Mouse (Mus musculus) cerebellum, postnatal 4 days (tissue): ENCODE measurements around the gene Mettl27.
"Not testable (repeated sequence)": the region's sequence is repeated elsewhere in the genome, so short reads cannot be mapped to it uniquely, and the experiment has no call there.

Experiments
- DNase-seq, 2 experiments: peaks; one replicate each; pipeline ENCODE4 v3.0.0; 2022; ENCODE audit warnings: low spot score in 2 of 2, mixed read lengths in 1 of 2

Mettl27 gene

DNA sequence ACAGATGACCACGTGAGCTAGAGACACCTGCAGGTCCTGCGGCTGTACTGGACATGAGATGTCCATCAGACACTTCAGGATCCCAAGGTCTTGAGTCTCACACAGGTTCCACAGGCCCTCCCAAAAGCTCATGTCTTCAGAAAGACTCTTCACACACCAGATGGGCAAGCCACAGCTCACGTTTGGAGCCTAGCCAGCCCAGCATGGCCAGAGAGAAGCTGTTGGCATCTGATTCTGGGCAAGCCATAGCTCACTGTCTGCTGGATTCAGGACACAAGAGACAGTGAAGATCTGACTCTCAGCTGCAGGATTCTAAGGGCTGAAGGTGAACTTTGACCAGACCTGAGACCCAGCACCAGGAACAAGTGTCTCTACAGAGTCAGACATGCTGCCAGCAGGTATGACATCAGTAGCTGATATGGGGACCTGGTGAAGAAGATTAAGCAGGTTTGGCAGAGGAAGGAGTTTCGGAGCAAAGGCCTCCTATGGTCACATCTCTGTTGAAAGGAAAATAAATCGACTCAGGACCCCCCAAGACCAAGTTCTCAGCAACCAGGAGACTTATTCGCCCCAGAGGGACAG is 12.0 kb upstream of the Mettl27 start:
- peak in 1 of 2 experiments; percentile 62 for DNase-seq

GRCm38 (mm10) chr5:134921106-134921505 is 11.1 kb upstream of the Mettl27 start:
- DNase-seq, result no peak

DNA sequence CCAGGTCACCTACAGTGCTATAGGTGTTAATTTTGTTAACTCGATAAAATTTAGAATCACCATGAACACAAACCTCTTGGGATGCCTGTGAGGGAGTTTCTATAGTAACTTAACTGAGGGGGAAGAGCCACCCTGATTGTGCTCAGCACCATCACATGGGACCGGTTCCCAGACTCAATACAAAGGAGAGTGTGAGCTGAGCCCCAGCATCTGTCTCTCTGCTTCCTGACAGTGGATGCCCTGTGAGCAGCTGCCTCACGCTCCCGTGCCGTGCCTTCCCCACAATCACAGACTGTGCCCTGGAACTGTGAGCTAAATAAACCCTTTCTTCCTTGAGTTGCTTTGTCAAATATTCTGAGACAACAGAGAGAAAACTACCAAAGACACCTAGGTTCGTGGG is 9.0 kb upstream of the Mettl27 start:
- no peak for DNase-seq

GRCm38 (mm10) chr5:134926726-134927125 is 5.4 kb upstream of the Mettl27 start:
- no peak for DNase-seq

DNA sequence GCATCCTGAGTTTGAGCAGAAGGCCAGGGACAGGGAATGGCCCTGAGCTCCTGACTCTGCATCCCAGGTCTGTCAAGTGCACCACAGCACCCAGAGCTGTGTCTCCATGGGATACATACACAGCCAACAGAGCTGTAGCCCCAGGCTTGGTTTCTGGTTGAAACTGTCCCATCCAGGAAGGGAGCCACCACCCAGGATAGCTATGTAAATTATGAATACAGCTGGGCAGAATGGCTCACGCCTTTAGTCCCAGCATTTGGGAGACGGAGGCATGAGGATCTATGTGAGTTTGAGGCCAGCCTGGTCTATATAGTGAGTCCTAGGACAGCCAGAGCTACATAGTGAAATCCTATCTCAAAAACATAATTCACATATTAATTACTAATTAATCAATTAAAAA is 2.2 kb upstream of the Mettl27 start:
- DNase-seq, result no peak

DNA sequence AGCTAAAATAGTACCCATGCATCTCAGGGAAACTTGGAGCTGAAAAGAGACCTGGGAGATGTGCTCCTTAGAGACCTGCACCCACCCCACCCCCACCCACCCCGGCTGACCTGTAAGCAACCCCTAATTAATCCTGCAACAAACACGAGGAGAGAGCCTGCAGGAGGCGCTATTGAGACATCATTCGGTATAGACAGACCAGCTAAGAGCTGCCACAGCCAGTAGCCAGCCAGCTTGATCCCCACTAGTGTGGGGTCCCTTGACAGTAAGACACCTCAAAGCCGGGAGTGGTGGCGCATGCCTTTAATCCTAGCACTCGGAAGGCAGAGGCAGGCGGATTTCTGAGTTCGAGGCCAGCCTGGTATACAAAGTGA is 722 bp downstream of the Mettl27 start:
- peak in 1 of 2 experiments; percentile 43 for DNase-seq

DNA sequence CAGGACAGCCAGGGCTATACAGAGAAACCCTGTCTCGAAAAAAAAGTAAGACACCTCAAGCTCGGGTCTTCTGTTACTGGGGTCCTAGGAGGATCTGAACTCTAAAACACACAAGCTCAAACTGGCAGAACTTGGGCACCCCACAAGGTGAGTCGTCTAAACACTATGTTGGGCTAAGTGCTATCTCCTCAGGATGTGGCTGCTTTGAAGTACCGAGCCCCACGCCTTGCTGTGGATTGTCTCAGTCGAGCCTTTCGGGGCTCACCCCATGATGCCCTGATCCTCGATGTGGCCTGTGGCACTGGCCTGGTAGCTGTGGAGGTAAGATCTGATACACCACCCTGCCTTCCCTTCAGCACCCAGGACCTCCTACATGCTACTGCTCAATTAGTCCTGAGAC is 1.1 kb downstream of the Mettl27 start:
- no peak for DNase-seq

GRCm38 (mm10) chr5:134933686-134934085 is 1.5 kb downstream of the Mettl27 start:
- not testable (repeated sequence) for DNase-seq

- DNase-seq, result no peak
These were observed 2.5 kb downstream of the Mettl27 start for GRCm38 (mm10) chr5:134934666-134935065.

- DNase-seq, result no peak
These were observed 3.9 kb downstream of the Mettl27 start for GRCm38 (mm10) chr5:134936051-134936450.

- no peak for DNase-seq
These were observed 4.5 kb downstream of the Mettl27 start for GRCm38 (mm10) chr5:134936626-134937185.

DNA sequence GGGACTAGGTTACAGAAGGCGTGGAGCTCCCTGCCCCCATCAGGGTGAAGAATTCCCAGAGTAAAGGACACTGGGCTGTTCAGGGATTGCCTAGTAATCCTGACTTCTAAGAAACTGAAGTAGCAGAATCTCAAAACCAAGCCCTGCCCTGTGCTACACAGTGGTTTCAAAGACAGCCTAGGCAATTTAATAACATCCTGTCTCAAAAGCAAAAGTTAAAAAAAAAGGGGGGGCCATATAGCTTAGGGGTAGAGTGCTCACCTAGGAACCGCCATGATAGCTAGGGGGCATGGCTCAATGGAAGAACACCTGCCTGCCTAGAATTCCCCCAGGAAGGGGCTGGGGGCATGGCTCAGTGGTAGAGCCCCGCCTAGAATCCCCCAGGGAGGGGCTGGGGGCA is 6.9 kb downstream of the Mettl27 start:
- no peak for DNase-seq

GRCm38 (mm10) chr5:134939554-134939953 is 7.4 kb downstream of the Mettl27 start:
- not testable (repeated sequence) for DNase-seq

DNA sequence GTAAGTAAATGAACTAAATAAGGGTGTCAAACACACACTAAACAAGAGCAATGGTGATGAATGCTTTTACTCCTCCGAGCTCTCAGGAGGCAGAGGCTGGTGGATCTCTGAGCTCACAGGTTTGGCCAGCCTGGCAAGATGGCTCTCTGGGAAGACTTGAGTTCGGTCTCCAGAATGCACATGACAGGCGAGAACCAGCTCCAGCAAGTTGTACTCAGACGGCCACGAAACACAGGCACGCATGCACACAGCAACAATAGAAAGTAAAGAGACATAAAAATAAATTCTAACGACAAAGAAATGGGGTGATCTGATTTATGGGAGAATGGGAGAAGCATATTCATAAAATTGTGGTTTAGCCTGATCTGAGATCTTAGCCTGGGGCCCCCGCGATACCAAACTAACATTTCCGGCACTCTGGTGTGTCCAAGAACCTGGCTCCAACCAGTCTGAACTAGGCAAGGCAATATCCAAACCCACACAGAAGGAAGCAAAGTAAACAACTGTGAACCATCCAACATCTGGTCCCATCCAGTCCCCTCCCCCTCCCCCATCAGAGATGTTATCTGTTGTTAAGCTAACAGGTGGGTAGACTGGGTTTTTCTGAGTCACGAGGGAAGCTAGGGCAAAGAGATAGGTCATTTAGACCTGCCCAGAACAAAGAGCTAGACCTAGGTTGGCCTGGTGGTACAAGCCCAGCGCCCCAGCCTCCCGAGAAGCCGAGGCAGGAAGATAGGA is 9.5 kb downstream of the Mettl27 start:
- DNase-seq, result no peak

- DNase-seq, result no peak
These were observed 10.6 kb downstream of the Mettl27 start for GRCm38 (mm10) chr5:134942740-134943139.

GRCm38 (mm10) chr5:134944179-134944578 is 12.0 kb downstream of the Mettl27 start:
- DNase-seq, result no peak

DNA sequence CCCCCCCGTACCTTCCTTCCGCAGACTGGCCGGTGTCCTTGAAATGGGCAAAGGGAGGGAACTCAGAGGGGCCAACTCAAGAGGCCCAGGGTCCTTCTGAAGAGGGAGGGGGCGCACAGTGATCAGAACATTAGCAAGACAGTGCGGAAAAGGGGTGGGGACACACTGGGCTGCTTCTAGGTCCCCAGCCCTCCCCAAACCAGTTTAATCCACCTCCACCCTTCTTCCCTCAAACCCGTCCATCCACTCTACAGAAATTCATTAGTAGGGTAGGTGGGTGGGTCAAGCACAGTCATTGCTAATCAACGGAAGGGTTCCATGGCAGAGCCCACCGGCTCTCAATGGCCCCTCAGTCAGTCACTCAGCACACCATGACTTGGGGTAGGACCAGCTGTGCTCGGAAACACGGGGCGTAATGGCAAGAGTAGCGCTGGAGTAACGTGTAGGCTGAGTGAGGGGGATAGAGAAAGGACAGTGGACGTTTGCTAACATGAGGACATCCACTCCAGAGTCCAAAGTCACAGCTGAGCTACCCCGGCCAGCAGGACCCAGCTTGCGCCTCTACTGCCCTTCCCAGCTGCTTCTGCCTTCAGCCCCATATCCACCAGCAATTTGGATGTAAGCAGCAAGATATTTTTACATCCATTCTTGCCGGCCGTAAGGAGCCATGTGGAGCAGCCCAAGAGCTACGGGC is 13.2 kb downstream of the Mettl27 start:
- no peak for DNase-seq

GRCm38 (mm10) chr5:134946063-134946856 is 14.1 kb downstream of the Mettl27 start:
- no peak for DNase-seq

GRCm38 (mm10) chr5:134946857-134947255 is 14.7 kb downstream of the Mettl27 start, which contains the start of gene Cldn4:
Gene Cldn4 (minus strand): TSS chr5:134946934.
- DNase-seq, result no peak

GRCm38 (mm10) chr5:134947420-134948084 is 15.4 kb downstream of the Mettl27 start:
- DNase-seq, result no peak

- no peak for DNase-seq
These were observed 15.9 kb downstream of the Mettl27 start for GRCm38 (mm10) chr5:134948085-134948439.
